Mouse (Mus musculus): ENCODE results near the gene Psmd2.

Gene Psmd2

DNA sequence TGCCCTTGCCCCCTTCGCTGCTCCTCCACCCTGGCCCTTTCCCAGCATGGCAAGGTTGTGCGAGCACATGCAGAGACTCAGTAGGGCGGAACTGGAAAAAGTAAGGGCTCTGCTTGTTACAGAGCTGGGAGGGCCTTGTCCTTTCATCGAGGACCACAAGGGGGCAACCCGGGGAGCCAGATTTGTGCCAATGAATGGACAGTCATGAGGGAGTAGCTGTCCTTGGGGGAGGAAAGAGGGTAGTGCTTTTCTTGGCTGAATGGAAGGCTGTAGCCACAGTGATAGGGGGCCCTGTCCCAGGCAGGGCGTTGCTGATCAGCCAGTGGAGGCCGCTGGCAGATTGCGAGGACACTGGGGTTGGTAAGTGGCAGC is 51.1 kb downstream of the Psmd2 start:
- peak in 1 of 2 experiments; percentile 65 for DNase-seq

GRCm38 (mm10) chr16:20703071-20703470 is 51.6 kb downstream of the Psmd2 start:
- no peak for DNase-seq

GRCm38 (mm10) chr16:20703699-20704400 is 52.4 kb downstream of the Psmd2 start:
- no peak for DNase-seq

DNA sequence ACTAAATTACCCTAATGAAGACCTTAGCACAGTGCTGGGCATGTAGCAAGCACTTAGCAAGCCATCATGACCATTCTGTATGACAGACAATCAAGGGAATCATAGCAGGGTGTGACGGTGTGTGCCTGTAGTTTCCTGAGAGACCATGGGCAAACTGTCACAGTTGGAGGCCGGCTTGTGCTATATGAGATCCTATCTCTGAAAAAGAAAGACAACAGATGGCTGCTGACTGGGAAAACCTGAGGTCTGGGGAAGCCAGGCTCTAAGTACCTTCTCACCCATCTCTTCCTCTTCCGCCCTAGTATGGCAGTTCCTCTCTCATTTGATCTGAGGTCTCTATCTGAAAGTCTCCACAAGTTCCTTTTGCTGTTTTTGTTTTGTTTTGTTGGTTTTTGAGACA is 54.3 kb downstream of the Psmd2 start:
- peak in 1 of 2 experiments; percentile 56 for DNase-seq

GRCm38 (mm10) chr16:20706407-20707055 is 55.1 kb downstream of the Psmd2 start:
- no peak for DNase-seq

- no peak for DNase-seq
Measured at GRCm38 (mm10) chr16:20708220-20708938, 56.9 kb downstream of the Psmd2 start.

DNA sequence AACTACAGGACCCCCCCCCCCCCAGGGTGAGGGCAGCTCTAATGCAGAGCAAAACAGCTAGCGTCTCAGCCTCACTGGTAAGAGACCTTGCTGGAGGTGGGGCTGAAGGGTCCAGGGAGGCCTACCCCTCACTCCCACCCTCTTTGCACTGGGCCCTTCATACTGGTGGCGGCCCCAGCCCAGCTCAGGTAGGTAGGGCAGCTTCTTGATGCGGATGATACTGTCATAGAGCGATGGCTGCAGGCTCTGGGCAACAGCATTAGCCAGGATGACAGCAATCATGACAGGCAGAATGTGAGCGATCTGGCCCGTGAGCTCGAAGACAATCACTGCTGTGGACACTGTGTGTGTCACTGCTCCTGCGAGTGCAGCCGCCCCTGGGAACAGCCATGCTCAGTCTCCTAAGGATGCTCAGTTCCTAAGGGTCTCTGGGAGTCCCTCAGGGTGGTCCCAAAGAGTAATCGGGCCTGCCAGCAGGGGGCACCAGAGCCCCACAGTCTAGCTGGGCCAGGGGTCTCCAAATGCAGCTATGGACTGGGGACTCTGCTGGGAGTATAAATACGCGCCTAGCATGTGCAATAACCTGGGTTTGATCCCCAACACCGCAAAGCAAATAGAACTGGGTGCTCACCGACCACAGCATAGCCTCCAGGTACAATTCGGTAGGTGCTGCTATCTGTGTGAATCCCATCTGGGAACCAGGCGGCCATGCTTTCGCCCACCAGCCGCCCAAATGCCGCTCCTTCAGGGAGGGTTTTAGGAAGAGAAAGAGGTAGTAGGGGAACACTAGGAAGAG is 57.7 kb downstream of the Psmd2 start:
- DNase-seq, result no peak

DNA sequence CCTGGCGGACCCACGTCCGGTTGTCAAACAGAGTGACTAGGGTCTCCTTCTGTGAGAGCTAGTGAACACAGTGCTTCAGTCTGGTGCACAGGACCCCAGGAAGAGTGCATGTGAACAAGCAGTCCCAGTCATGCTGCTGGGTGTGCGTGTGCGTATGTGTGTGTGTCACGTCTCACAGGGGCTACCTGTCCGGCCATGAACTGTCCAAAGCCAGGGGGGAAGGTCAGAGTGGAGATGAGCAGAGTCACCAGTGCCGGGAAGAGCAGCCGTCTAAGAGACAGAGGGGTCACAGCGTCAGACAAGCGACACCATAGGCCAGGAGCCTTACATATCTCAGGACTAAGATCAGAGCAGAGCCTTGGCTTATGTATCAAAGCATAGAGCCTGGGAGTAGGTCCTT is 58.9 kb downstream of the Psmd2 start:
- DNase-seq, result no peak

DNA sequence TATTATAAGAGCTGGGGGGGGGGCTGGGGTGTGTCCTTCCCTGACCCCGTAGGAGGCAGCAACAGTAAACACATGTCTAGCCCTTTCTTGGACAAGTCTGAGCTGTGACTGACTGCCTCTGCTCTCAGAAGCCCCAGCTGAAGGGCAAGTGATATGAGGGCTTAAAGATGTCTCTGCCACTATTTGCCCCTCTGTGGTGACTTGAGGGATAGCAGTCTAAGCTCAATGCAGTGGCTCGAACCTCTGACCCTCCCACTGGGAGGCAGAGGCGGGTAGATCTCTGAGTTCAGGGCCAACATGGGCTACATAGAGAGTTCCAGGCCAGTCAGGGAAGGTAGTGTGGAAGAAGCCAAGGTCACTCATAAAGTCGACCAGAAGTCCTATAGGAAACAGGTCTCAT is 59.4 kb downstream of the Psmd2 start:
- no peak for DNase-seq

- DNase-seq, result no peak
Measured at GRCm38 (mm10) chr16:20712190-20712589, 60.7 kb downstream of the Psmd2 start.

DNA sequence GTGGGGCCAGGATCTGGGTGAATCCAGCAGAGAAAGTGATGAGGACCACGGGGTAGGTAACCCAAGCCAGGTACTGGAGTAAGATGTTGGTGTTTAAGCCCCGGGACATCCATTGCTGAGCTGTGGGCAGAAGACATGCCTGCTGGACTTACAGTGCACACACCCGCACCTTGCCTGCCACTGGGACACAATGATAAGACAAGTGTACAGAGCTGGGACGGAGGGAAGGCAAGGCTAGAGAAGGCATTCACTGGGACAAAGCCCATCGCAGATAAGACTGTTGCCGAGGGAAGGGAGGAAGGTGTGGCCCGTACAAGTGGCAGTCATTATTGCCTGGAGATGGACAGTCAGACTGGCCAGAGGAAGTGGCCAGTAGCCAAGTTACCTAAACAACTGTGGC is 61.4 kb downstream of the Psmd2 start:
- no peak for DNase-seq

Data from cerebellum, adult 18-20 months (tissue).